ENCODE assay signal across 8 mouse cellular contexts in genomic region chr12:85704566-85704965, GRCm38 (mm10). TPM values are rescaled to one million over a fixed set of nuclear protein-coding genes. Genes with fewer than 3 reads are reported as not detected.
DNase-seq lines count a peak whose midpoint lies in the region; ATAC-seq and TF ChIP-seq lines count a peak whose summit lies in the region.

No protein-coding gene starts in this region.

- H3K9me3 ChIP-seq in kidney, embryonic 16.5 days (ENCODE audit: low read length) = no peaks in the 10 kb centered on the region
- H3K9me3 ChIP-seq in intestine, embryonic 14.5 days (ENCODE audit: control insufficient read depth, low read length) = no peaks in the 10 kb centered on the region

- peak overlapping the region; percentile 76 for H3K27ac ChIP-seq in kidney, embryonic 16.5 days (ENCODE audit: low read length)
- H3K27ac ChIP-seq in kidney, adult 2 months (ENCODE audit: insufficient read depth, low read depth, low read length) = no peak overlapping the region
- peak overlapping the region; percentile 77 for H3K27ac ChIP-seq in intestine, embryonic 14.5 days (ENCODE audit: low read depth)

- no peak for TF ChIP-seq POLR2A in kidney, adult 2 months (IDR thresholded peaks at IDR 0.05; ENCODE audit: low read depth, low read length)

- no peak overlapping the region for H3K4me2 ChIP-seq in kidney, embryonic 16.5 days (replicated peaks; ENCODE audit: low read depth, low read length)
- H3K4me2 ChIP-seq in intestine, embryonic 14.5 days (ENCODE audit: low read length) = no peak overlapping the region

- DNase-seq in kidney, adult 2 months = no peak
- DNase-seq in R1 (ENCODE audit: low read depth, low spot score) = peak; percentile 18
- no peak for DNase-seq in intestine, embryonic 14.5 days (ENCODE audit: low spot score)
- DNase-seq in retina, postnatal 1 day = peak; percentile 50
- DNase-seq in adrenal gland, postnatal 4 days (ENCODE audit: low spot score in 2 of 2) = no peak
- DNase-seq in adrenal gland, adult 2 months = no peak
- DNase-seq in gastrocnemius, postnatal 4 days (ENCODE audit: low spot score in 2 of 2) = no peak

- no peak overlapping the region for H3K9ac ChIP-seq in kidney, embryonic 16.5 days (replicated peaks; ENCODE audit: low read length)
- no peak overlapping the region for H3K9ac ChIP-seq in intestine, embryonic 14.5 days (ENCODE audit: low read length)

- ATAC-seq in kidney, embryonic 16.5 days (ENCODE audit: low FRiP score, low TSS enrichment) = no peak
- ATAC-seq in intestine, embryonic 14.5 days (replicated peaks; ENCODE audit: low FRiP score, low TSS enrichment, low read depth) = no peak

- H3K4me3 ChIP-seq in kidney, embryonic 16.5 days (ENCODE audit: low read length) = no peak overlapping the region
- no peak overlapping the region for H3K4me3 ChIP-seq in kidney, adult 2 months (ENCODE audit: insufficient read depth, low read depth, low read length)
- no peak overlapping the region for H3K4me3 ChIP-seq in intestine, embryonic 14.5 days (ENCODE audit: low read depth, low read length)

- no peak for TF ChIP-seq CTCF in kidney, adult 2 months (conservative IDR thresholded peaks at IDR 0.05; ENCODE audit: insufficient read depth, insufficient read length, low read depth, low read length)

- H3K36me3 ChIP-seq in kidney, embryonic 16.5 days (ENCODE audit: insufficient read depth, low read length) = no peaks in the 10 kb centered on the region
- no peaks in the 10 kb centered on the region for H3K36me3 ChIP-seq in kidney, adult 2 months (ENCODE audit: control insufficient read depth, insufficient read depth, low read length)
- H3K36me3 ChIP-seq in intestine, embryonic 14.5 days (ENCODE audit: control insufficient read depth, insufficient read depth, low read length) = no peaks in the 10 kb centered on the region

- WGBS in kidney, embryonic 16.5 days = 72% methylated on average over 7 of the region's 7 CpGs
- WGBS in kidney, adult 2 months = 74% methylated on average over 7 of the region's 7 CpGs
- WGBS in intestine, embryonic 14.5 days = 74% methylated on average over 7 of the region's 7 CpGs

- peaks cover 14% of the 10 kb centered on the region; the same call in 1 of the 2 replicates for H3K27me3 ChIP-seq in kidney, embryonic 16.5 days (ENCODE audit: insufficient read depth, low read length)
- H3K27me3 ChIP-seq in kidney, adult 2 months (replicated peaks; ENCODE audit: control insufficient read depth, insufficient read depth, low read length) = no peaks in the 10 kb centered on the region
- H3K27me3 ChIP-seq in intestine, embryonic 14.5 days (replicated peaks; ENCODE audit: control insufficient read depth, insufficient read depth, low read length) = no peaks in the 10 kb centered on the region

- peaks cover 15% of the 10 kb centered on the region for H3K4me1 ChIP-seq in kidney, embryonic 16.5 days (ENCODE audit: insufficient read depth, low read length)
- 0 out of 2 replicates have a peak, but pooled peaks cover 3% of the 10 kb centered on the region for H3K4me1 ChIP-seq in kidney, adult 2 months (ENCODE audit: control insufficient read depth, insufficient read depth, low read length)
- H3K4me1 ChIP-seq in intestine, embryonic 14.5 days (replicated peaks; ENCODE audit: control insufficient read depth, insufficient read depth, low read length) = peaks cover 6% of the 10 kb centered on the region; the same call in 1 of the 2 replicates

RNA-seq across cellular contexts. Expression of gene Batf, which starts 18.1 kb away (rescaled TPM):
- 3.9 TPM in 2 replicates for polyA plus RNA-seq in kidney, embryonic 16.5 days (2015; fragmentation: Nextera tagmentation; extraction: Ambion mirVana)
- 1.7 and 2.0 TPM in 2 replicates for polyA plus RNA-seq in kidney, adult 2 months (2012; rRNA removed)
- polyA plus RNA-seq in intestine, embryonic 14.5 days (2014; fragmentation: Nextera tagmentation; extraction: Ambion mirVana) = 3.4 and 3.5 TPM in 2 replicates
- 1 to 10 TPM in 1 of 2 experiments, under 1 TPM in 1; 0.87 to 1.2 TPM for total RNA-seq in adrenal gland, postnatal 4 days (2021)
- total RNA-seq in adrenal gland, adult 2 months (2021) = under 1 TPM; 0.41 to 0.81 TPM
- 0.44 and 1.9 TPM in 2 replicates for polyA plus RNA-seq in adrenal gland, adult 2 months (2012; rRNA removed)
- total RNA-seq in gastrocnemius, postnatal 4 days (2021) = 1 to 10 TPM in 1 of 2 experiments, under 1 TPM in 1; 0.59 to 1.2 TPM

RNA-seq across cellular contexts. Expression of gene Flvcr2, which starts 41.8 kb away (rescaled TPM):
- polyA plus RNA-seq in kidney, embryonic 16.5 days (2015; fragmentation: Nextera tagmentation; extraction: Ambion mirVana) = 6.2 and 7.1 TPM in 2 replicates
- 23.1 and 35.1 TPM in 2 replicates for polyA plus RNA-seq in kidney, adult 2 months (2012; rRNA removed)
- polyA plus RNA-seq in intestine, embryonic 14.5 days (2014; fragmentation: Nextera tagmentation; extraction: Ambion mirVana) = 1.4 and 2.0 TPM in 2 replicates
- total RNA-seq in adrenal gland, postnatal 4 days (2021) = 1 to 10 TPM; 6.3 to 7.3 TPM
- 1 to 10 TPM; 3.7 to 5.2 TPM for total RNA-seq in adrenal gland, adult 2 months (2021)
- polyA plus RNA-seq in adrenal gland, adult 2 months (2012; rRNA removed) = 2.3 and 2.4 TPM in 2 replicates
- 1 to 10 TPM; 3.5 to 3.9 TPM for total RNA-seq in gastrocnemius, postnatal 4 days (2021)

Comparison
In these comparisons a context has a peak if more than half of its experiments do, and no peak if none do; other contexts are left out.
1. DNase-seq: peak in R1 (single experiment) and retina, postnatal 1 day (single experiment); none in kidney, adult 2 months (single experiment), intestine, embryonic 14.5 days (single experiment), adrenal gland, postnatal 4 days (0 of 2), adrenal gland, adult 2 months (single experiment) and gastrocnemius, postnatal 4 days (0 of 2).